Mouse (Mus musculus): ENCODE measurements around the gene Asdurf. TPM values are rescaled to one million over a fixed set of nuclear protein-coding genes. Genes with fewer than 3 reads are reported as not detected.
"Not testable (repeated sequence)": the region's sequence is repeated elsewhere in the genome, so short reads cannot be mapped to it uniquely, and the experiment has no call there.

Asdurf gene
- 10 to 100 TPM in 1 of 2 experiments, not detected in 1; 20.4 TPM for polyA plus RNA-seq (2017; shearing (Covaris generic))

DNA sequence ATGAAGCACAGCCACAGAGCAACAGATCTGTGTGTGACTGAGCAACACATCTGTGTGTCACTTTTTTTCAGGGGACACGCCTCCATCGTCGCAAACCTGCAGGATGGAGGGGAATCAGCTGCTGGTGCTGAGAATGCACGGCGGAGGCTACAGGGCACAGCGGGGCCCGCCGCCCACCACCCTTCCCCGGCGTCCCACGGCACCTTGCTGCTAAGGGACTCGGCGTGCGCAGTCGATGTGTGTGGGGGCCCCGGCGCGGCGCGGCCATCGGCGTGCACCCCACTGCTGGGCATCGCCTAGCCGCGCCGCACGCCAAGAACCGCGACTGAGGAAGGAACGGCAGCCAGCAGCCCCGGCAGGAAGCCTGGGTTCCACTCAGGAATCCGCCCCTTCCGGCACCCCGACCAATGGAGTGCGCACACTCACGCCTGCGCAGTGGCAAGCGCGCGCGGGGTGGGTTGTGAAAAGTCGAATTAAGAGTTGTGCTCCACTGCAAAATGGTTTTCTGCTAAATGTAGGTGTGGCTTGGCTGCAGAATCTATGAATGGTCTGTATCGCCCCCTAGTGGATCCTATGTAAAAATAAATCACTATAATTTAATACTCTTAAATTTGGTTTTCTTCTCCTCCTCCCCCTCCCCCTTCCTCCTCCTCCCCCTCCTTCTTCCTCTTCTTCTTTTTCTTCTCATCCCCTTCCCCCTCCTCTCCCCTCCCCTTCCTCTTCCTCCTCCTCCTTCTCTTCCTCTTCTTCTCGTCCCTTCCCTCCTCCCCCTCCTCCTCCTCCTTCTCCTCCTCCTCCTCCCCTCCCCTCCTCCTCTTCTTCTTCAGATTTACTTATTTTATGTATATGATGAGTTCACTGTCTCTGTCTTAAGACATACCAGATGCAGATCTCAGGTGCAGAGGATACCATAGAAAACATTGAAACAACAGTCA, at the start of gene Asdurf, which contains the start of the genes Gm28551 and Asnsd1:
TSS of gene Asdurf (minus strand) at position 293 of the 935 bp plus-strand sequence.
TSS of gene Gm28551 (minus strand) at position 341 of the 935 bp plus-strand sequence.
TSS of gene Asnsd1 (minus strand) at position 426 of the 935 bp plus-strand sequence.
- ATAC-seq = peak; percentile 98

DNA sequence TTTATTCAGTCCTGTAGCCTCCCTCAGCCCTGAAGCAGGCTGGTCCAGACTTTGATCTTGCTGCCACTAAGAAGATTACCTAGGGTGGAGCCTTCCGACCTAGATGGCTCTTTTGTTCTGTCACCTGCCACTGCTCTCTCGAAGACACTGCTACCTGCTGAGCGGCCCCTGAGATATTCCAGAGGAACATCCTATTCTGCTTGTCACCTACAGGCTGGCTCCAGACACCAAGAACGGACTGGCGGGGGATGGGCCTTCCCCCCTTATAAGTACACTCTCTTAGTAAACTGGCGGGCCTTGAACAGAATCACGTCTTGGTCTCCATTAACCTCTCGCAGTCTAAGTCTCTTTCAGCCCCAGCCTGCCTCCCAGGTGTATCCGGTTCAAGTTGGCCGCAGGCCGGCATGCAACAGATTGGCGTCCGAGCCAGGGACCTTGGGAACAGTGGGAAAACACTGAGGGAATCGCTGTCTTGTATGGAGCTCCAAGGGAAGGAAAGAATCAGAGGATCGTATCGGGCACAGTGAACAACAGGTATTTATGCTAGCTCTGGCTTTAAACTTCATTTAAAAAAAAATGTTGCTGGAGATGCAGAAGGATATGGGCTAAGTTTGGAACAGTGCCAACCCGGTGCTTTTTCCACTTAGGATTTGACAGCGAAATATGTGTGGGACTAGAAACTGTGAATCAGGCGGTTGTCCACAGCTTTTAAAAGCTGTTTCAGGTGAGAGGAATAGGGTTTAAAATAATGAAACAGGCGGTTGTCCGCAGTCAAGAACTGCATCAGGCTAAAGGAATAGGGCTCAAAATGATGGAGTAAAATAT, 41.7 kb upstream of the Asdurf start:
- ATAC-seq = not testable (repeated sequence)

DNA sequence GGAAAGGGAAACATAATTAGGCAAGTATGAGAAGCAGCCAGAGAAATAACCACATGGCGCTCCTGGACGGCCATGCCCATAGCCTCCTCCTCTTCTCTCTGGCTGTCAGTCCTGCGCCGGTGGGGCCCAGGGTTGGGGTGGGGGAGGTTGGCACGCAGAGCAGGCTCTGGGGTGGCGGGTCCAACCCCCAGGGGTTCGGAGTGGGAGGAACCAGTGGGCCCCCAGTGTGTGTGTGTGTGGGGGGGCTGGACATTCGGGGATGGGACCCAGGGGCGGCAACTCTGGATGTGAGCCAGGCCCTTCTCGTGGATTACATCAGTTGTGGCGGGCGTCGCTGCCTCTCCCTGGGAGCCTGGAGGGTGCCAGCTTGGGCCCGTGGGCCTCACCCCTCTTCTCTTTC, 36.3 kb upstream of the Asdurf start:
- no peak for ATAC-seq

DNA sequence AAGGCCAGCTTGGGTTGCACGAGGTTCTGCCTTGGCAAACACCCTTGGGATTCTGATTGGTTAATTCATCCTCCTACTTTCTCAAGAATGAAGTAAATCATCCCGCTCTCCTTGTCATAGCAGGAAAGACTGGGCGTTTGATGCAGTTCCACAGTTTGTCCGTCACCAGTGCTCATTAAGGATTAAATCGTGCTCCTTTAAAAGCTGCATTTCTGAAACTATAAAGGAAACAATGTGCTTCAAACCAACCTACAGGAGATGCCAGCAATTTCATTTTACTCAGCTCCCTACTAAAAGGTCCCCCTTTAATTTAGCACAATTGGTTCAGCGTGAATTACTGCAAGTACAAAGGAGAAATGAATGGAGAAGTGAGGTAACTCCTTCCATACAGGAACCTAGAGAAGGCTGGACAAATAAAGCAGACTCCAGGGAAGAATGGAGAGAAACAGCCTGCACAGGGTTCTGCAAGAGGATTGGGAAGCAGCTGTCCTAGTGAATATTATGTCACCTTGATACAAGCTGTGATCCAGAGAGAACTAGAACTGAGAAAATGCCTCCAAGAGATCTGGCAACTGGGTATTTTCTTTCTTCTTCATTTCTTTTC, 31.8 kb upstream of the Asdurf start:
- ATAC-seq = no peak

DNA sequence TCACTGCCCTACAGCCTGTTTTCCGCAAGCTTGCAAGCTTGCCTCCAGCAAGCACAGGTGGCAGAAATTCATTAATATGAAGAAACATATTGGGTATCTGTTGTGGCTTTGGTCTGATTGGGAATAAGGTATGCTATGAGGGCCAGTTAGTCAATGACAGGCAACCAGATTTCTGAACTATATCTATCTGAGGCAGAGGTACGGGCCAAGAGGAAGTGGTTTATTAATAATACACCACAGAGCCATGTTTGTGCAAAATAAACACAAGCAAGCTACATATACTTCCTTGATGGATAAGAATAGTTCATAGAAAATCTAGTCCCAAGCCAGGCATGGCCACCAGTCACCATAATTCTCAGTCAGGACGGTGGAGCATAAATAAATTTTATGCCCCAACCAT, 25.3 kb upstream of the Asdurf start:
- no peak for ATAC-seq

DNA sequence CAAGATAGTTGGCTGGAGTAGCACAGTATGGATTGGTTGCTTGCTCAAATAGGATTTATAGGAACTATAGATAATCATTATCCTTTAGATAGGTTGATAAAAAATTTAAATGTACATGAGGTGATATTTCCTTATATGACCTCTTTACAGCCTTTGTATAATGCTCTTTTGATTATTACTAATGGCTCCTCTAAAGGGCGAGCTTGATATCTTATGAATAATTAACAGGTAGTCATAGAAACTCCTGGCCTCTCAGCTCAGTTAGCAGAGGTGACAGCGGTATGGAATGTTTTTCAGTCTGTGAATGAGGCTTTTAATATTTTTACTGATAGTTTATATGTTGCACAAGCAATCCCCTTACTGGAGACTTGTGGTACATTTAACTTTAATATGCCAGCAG, 23.5 kb upstream of the Asdurf start:
- not testable (repeated sequence) for ATAC-seq

DNA sequence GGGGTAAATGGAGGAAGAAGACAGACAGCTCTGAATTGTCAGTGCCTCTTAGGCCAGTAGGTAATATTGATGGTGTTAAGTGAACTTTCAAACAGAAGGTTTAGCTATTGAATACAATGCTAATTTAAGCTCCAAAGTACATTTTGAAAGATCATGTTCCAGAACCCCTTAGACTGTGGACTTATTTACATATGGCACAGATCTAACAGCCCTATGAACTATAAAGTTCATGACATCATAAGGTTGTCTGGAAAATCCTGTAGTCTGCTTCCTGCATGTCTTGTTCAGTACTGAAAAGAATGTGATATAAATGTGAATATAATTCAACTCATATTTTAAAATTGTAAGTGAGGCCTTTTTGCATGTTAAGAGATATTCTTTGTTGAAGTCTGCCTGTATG, 6.6 kb upstream of the Asdurf start:
- ATAC-seq = no peak

DNA sequence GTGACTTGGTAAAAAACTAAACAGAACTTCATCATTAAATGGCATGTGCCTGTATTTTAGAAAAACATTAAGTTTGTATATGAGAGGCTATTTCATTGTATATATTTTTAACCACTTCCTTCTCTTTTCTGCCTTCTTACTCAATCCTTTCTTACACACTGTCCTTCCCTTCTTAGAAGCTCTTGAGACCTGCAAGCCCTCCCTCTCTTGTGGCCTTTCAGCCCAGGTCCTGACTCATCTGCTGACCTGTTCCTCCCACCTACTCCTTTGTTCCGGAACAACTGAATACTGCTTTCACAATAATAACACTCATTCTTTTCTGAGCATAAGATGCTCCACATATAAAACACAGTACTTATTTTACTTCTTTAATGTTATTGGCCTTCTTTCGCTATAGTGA, 11.3 kb downstream of the Asdurf start:
- no peak for ATAC-seq

DNA sequence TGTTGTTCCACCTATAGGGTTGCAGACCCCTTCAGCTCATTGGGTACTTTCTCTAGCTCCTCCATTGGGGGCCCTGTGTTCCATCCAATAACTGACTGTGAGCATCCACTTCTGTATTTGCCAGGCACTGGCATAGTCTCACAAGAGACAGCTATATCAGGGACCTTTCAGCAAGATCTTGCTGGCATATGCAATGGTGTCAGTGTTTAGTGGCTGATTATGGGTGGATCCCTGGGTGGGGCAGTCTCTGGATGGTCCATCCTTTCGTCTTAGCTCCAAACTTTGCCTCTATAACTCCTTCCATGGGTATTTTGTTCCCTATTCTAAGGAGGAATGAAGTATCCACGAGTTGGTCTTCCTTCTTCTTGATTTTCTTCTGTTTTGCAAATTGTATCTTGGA, 15.0 kb downstream of the Asdurf start:
- not testable (repeated sequence) for ATAC-seq

DNA sequence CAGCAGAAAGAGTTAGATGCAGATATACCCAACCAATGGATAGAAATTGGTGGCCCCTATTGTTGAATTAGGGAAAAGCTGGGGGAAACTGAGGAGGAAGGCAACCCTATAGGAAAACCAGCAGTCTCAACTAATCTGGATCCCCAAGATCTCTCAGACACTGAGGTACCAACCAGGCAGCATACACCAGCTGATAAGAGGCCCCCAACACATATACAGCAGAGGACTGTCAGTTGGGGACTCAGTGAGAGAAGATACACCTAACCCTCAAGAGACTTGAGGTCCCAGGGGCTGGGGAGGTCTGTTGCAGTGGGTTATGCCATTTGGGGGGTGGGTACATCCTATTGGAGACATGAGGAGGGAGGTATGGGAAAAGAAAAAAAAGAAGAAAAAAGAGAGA, 17.0 kb downstream of the Asdurf start:
- ATAC-seq = no peak

DNA sequence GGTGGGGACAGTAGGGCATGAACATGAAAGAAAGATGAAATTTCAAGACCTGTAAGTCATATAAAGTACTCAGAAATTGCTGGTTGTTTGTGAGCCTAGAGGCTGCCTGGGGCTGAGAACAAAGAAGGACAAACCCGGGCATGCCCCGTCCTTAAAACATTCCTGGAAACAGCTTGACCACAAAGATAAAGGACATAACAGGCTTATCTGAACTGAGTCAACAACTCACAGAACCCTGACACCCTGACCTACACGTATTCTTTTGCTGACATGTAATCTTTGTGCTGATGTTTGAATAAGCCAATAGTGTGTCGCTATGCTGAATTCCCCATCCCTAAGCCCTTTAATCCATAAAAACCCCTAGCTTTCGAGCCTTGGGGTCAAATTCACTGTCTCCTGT, 18.9 kb downstream of the Asdurf start:
- not testable (repeated sequence) for ATAC-seq

DNA sequence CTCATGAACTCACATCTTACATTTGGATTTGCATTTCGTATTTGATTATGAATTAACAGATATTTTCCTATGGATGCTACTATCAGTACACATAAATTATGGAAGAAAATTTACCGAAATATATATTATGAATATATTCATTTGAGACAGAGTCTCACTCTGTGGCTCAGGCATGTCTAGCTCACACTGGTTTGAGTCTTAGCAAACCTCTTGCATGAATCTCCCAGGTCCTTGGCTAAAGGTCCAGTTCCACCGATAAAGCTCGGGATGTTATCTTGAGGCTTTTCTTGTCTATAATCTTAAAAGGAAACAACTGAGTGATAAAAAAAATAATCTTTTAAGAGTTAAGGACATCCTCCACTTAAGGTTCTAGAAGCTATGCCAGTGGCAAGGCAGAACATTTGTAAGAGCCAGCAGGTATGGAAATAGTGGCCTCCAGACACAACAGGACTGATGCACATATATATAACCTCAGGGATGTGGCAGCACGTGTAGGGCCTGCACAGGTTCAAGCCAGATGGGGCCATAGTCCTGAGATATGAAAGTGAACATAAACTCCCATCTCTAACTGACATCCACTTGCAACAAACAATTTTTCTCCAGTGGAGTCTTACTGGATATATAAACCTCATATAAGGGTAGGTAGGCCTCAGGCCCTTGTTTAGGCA, 27.5 kb downstream of the Asdurf start:
- ATAC-seq = no peak

DNA sequence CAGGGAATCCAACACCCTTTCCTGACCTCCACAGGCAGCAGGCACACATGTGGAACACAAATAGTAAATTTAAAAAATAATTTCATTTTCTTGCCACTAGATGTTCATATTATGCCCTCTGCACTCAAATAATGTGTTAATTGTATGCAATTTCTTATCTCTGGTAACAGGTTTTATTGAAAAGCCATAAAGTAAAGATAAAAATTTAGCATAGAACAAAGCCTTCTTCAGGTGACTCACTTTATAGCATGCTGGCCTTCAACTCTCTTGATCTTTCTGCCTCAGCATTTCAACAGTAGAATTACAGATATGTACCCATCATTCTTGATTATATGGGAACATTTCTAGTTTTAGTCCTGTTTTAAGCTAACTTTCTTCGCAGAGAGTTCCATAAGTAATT, 28.1 kb downstream of the Asdurf start:
- ATAC-seq = no peak

DNA sequence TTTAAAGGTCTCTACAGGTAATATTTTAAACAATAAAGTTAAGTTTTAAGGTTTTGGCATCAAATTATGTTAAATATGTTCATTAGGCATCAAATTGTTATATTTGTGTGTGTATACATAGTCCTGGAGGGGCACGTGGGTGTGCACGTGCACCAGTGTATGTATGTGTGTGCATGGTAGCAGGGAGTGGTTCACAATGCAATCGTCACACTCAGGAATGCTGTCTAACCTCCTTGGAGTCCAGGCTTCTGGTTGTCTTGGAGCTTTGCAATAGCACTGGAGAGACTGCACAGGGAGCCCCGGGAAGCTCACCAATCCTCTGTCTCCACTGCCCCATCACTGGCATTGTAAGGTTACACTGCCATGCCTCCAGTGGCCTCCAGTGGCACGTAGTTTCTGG, 29.2 kb downstream of the Asdurf start:
- ATAC-seq = no peak

DNA sequence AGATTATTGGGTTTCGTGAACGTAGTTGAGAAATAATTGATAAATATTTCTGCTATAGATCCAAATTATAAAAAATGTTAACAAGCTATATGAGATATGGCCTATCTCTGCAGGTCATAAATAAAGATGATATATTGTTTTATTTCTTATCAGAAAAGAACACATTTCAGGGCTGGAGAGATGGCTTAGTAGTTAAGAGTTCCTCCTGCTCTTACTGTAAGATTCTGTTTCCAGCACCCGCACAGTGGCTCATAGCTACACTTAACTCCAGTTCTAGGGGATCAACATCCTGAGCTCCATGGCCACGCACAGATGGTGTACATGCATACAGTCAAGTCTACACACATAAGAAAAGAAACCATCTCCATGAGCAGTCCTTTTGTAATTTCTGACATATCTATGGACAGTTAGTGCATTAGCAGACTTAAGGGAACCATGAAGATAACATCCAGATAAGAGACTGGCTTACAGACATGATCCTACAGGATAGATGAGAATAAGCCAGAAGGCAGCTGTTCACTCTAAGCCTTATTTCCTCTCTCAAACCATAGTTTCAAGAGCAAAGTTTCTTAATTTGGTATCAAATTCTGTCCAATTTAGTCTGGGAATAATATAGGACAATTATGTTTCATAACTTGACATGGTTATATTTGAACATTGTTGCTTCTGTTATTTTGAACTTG, 30.6 kb downstream of the Asdurf start:
- ATAC-seq = no peak

DNA sequence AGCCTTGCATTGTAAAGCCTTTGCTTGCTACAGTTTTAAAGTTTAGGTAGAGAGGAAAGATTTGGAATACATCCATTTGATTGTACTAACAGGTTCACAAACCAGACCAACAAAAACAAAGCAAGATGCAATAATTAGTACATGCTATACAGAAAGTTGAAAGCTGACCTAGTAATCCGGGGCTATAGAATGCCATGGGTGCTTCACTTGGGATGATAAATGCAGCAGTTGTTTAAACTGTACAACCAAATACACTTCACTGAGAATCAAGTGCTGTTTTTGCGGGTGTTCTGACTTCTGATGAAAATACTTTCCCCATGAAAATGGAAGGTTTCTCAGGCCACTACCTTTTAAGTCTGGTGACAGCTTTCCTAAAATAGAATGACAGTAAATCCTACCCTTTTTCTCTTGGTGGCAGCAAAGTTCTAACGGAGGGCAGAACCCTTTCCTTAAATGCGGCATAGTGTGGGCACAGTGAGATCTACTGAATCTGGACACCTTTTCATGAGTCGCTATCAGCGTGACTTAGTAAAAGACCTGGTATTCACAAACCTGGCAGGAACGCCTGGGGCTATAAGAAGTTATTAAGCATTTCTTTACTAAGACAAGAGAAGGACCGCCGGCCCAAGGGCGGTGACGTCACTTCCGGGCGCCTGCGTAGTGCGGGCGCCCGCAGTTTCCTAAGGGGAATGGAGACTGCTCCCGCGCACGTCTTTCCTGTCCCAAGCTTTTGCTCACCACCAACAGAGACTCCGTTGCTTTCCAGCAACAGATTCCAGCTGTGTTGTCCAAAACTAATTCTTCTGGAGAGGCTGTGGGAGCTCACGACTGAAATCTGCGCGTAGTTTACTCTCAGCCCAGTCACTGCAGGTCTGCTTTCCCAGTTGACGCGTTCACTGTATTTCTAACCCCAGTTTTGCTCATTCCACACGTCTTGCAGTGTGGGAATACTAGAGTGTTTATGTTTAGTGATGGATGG, 39.1 kb downstream of the Asdurf start, which contains the start of gene Osgepl1:
TSS of gene Osgepl1 (plus strand) at position 636 of the 979 bp plus-strand sequence.
- peak; percentile 95 for ATAC-seq

DNA sequence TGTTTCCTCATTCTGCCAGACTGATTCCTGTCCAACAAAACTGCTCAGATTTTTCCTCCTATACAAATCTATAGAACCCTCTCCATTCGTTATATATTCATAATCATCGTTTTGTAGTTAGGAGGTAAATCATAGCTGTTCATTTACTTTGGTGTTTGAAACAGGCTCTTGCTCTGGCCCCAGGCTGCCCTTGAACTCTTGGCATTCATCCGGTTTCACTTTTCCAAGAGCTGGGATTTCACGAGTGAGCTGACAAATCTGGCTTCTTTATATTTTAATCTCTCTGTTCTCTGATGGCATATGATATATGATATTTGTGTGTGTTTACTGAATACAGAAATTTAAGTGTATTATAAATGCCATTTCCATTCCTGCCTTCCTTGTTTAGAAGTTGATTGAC, 51.9 kb downstream of the Asdurf start:
- no peak for ATAC-seq

All from activated CD4-positive, CD25-positive, alpha-beta regulatory T cell, adult 4 months (primary cell).